Mouse (Mus musculus): ENCODE measurements around the gene 4930595D18Rik. TPM values are rescaled to one million over a fixed set of nuclear protein-coding genes. Genes with fewer than 3 reads are reported as not detected.

4930595D18Rik gene
- polyA plus RNA-seq, 1 experiment from 2014 or later: 0.21 TPM

DNA sequence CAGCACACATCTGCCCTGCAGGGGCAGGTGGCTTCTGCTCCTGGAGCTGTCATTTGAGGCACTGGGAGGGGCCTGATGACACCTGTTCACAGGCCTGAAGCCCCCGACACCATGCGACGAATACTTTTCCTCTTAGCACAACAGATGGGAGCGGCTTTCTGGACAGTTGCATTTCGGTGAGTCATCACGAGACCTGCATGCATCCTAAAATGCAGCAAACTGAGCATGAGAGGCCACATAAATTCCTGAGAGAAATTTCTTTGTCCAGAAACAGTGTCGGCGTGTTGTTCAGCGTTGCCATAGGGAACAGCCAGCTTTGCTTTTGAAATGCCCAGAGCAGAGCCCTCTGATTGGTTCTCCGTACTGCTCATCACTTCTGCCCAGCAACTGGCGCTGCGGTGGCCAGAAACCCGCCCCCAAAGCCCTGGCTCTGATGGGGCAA, 20.0 kb downstream of the 4930595D18Rik start:
- H3K36me3 ChIP-seq: no peaks in the 10 kb centered on the region
- H3K4me1 ChIP-seq (replicated peaks): peaks cover 66% of the 10 kb centered on the region
- H3K27me3 ChIP-seq: no peaks in the 10 kb centered on the region
- ATAC-seq (ENCODE audit: low FRiP score): peak; percentile 85
- peak overlapping the region; percentile 36 for H3K4me3 ChIP-seq
- H3K9me3 ChIP-seq: no peaks in the 10 kb centered on the region
- H3K27ac ChIP-seq: peak overlapping the region; percentile 92
- 2% methylated on average over 13 of the region's 13 CpGs for WGBS
- peak overlapping the region; percentile 63 for H3K4me2 ChIP-seq
- peak overlapping the region; percentile 68 for H3K9ac ChIP-seq

DNA sequence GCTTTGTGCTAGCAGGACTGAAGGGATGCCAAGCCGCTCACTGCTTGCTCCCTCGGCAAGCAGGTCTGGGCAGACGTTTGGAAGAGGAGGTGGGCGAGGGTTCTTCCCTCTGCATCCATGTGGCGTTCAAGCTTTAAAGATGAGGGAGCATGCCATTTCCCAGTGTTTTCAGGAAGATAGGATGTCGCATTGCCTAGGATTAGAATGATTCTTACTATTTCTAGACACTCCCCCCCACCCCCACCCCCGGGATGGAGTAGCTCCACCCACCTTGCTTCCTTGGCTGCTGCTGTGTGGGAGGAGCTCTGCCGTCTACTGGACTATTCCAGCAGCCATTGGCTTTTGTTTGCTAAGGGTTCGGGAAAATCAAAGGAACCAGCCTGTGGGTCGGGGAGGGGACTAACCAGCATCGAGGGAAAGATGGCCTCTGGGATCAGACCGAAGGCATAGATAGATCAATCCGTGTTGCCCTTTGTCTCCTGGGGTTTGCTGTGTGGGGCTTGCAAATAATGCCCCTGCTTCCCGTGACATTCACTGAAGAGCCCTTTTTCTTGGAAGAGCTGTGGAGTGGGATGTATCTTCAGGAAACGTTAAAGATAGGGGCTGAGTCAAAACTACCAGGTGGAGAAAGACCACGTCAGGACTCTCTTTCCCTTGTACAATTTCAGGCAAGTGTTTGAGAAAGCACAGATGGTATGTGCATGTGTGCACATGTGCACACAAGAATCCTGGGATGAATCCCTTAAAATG, 21.8 kb downstream of the 4930595D18Rik start:
- H3K27ac ChIP-seq: peak overlapping the region; percentile 95
- no peaks in the 10 kb centered on the region for H3K27me3 ChIP-seq
- 10% methylated on average over 16 of the region's 16 CpGs for WGBS
- peak overlapping the region; percentile 68 for H3K9ac ChIP-seq
- H3K4me1 ChIP-seq (replicated peaks): peaks cover 50% of the 10 kb centered on the region
- H3K9me3 ChIP-seq: no peaks in the 10 kb centered on the region
- peak overlapping the region; percentile 52 for H3K4me2 ChIP-seq
- ATAC-seq (ENCODE audit: low FRiP score): peak; percentile 46
- peak overlapping the region; percentile 29 for H3K4me3 ChIP-seq
- no peaks in the 10 kb centered on the region for H3K36me3 ChIP-seq

DNA sequence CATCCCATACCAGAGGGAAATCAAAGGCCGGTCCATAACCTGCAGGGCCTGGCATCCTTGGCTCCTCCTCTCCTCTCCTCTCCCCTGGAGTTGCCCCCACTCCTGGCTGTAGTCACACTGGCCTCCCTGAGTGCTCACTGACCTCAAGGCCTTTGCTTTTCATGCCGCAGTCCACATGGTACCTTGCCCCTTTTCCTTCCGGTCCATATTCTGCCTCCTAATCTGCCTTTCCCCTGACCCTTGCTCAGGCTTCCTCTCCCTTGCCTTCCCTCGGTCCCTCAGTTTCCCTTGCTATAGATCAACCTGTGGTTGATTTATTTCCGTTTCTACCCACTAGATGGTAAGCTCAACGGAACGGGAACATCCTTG, 22.4 kb downstream of the 4930595D18Rik start:
- Histone ChIP-seq H3K4me2 (peak overlapping the region; percentile 52), H3K9me3 (no peaks in the 10 kb centered on the region), H3K36me3 (no peaks in the 10 kb centered on the region), H3K4me1 (replicated peaks) (peaks cover 49% of the 10 kb centered on the region), H3K4me3 (peak overlapping the region; percentile 29), H3K9ac (peak overlapping the region; percentile 64), H3K27ac (peak overlapping the region; percentile 95), H3K27me3 (no peaks in the 10 kb centered on the region)
- ATAC-seq (ENCODE audit: low FRiP score): 0 out of 2 replicates have a peak, but pooled peaks have one; percentile 1
- WGBS: 38% methylated on average over 7 of the region's 7 CpGs

DNA sequence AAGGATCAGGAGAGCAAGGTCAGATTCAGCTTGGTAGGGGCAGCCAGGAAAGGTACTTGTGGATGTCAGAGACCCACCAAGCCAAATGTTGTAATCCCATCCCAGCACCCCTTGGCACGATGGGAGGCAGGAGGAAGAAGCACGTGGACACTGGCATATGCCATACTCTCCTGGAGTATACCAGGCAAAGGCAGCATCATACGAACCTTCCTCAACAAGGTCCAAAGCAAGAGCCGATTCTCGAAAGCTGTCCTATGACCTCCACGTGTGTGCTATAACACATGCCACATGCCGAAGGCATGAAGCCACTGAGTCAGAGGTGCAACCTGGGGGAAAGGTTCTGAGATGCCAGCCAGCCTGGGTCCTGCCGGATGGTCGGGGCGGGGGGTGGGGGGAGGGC, 23.4 kb downstream of the 4930595D18Rik start:
- WGBS: 95% methylated on average over 10 of the region's 10 CpGs
- Histone ChIP-seq H3K9ac (no peak overlapping the region), H3K4me1 (replicated peaks) (peaks cover 48% of the 10 kb centered on the region), H3K27ac (no peak overlapping the region), H3K36me3 (no peaks in the 10 kb centered on the region), H3K27me3 (no peaks in the 10 kb centered on the region), H3K4me3 (no peak overlapping the region), H3K9me3 (no peaks in the 10 kb centered on the region), H3K4me2 (no peak overlapping the region)
- ATAC-seq (ENCODE audit: low FRiP score): no peak

DNA sequence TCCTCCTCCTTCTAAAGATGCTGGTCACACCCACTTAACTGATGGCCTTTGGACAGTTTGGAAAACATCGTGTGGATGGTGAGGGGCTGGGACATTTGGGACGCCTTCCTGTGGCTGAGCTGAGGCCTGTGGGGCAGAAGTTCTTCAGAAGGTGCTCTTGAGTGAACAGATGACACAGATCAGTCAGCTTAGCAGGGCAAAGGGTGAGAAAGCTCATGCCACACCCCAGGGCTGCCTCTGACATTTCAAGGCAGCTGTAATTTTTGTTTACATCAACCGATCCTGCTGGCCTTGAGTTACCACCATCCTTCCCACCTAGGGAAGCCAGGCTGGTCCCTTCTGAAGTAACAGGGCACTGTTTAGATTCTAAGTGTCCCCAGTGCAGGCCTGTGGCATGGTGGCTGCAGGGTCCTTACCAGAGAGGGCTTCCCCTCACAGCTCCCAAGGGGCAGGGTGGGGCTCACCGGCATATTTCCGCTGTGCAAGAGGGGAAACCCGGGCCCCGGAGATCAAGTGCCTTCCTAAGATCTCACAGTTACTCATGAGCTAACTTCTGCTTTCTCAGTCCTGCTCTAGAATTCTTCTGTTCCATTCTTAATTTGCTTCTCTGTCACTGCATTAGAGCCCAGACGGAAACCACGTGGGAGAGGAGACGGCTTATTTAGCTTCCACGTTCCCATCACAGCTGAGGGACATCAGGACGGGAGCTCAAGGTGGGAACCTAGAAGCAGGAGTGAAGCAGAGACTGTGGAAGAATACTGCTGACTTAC, 24.4 kb downstream of the 4930595D18Rik start:
- WGBS: 66% methylated on average over 12 of the region's 12 CpGs
- Histone ChIP-seq H3K9ac (no peak overlapping the region), H3K9me3 (no peaks in the 10 kb centered on the region), H3K4me2 (no peak overlapping the region), H3K4me3 (no peak overlapping the region), H3K27ac (no peak overlapping the region), H3K27me3 (no peaks in the 10 kb centered on the region), H3K4me1 (replicated peaks) (peaks cover 38% of the 10 kb centered on the region), H3K36me3 (no peaks in the 10 kb centered on the region)
- ATAC-seq (ENCODE audit: low FRiP score): no peak

DNA sequence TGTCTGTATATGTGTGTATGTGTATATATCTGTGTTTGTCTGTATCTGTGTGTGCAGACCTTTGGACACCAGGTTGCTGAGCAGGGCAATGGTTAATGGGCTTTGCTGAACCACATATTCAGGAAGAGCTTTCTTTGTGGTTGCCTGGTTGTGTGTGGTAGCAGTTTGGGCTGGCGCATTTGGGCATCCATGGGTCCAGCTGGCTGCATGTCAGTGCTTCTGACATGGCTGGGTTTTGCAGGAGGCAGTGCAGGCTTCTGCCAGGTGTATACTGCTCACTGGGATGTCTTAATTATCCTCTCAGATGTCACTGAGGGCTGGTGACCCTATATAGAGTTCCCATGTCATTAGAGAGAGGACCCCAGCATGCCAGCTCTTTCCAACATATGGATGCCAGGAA, 28.5 kb downstream of the 4930595D18Rik start:
- no peak overlapping the region for H3K9ac ChIP-seq
- no peaks in the 10 kb centered on the region for H3K9me3 ChIP-seq
- no peak overlapping the region for H3K4me2 ChIP-seq
- ATAC-seq (ENCODE audit: low FRiP score): no peak
- 100% methylated on average over 1 of the region's 1 CpGs for WGBS
- no peak overlapping the region for H3K4me3 ChIP-seq
- no peaks in the 10 kb centered on the region for H3K36me3 ChIP-seq
- no peaks in the 10 kb centered on the region for H3K27me3 ChIP-seq
- no peak overlapping the region for H3K27ac ChIP-seq
- peaks cover 11% of the 10 kb centered on the region; the same call in 1 of the 2 replicates for H3K4me1 ChIP-seq (replicated peaks)

DNA sequence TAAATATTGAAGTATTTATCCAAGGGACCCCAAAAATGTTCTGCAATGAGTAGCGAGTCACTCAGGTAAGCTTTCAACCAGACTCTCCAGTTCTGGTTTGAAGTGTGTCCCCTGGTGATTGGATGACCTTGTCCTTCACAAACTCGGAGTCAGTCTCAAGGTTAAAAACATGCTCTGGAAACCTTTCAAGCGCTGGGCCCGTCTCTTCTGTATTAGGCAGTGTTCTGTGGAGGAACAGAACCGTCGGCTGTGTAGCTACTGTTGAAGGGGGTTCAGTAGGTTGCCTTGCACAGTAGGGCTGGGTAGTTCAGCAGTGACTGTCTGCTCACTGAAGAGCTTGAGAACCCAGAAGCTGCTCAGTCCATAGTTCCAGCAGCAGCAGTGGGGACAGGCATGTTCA, 29.6 kb downstream of the 4930595D18Rik start:
- Histone ChIP-seq H3K4me2 (no peak overlapping the region), H3K36me3 (no peaks in the 10 kb centered on the region), H3K4me3 (no peak overlapping the region), H3K9ac (no peak overlapping the region), H3K4me1 (replicated peaks) (peaks cover 9% of the 10 kb centered on the region; the same call in 1 of the 2 replicates), H3K27ac (no peak overlapping the region), H3K9me3 (no peaks in the 10 kb centered on the region), H3K27me3 (no peaks in the 10 kb centered on the region)
- ATAC-seq (ENCODE audit: low FRiP score): no peak
- 93% methylated on average over 6 of the region's 6 CpGs for WGBS

DNA sequence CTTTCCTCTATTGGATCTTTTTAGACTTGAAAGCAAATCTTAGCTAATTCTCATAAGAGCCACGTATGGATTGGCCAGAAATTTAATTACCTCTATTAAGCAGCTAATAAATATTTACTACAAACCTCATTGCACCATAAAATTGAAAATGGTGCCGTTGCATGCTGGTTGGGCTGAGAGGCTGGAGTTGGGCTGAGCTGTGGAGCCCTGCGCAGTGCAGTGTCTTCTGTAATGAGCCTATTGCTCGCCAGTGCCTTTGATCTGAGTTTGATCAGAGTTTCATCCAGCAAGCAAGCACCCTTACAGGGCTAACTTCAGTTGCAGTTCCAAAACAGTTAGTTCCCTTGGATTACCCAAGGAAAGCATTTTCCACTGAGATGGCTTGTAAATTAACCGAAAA, 30.3 kb downstream of the 4930595D18Rik start:
- Histone ChIP-seq H3K4me1 (replicated peaks) (peaks cover 9% of the 10 kb centered on the region; the same call in 1 of the 2 replicates), H3K9me3 (no peaks in the 10 kb centered on the region), H3K36me3 (no peaks in the 10 kb centered on the region), H3K4me2 (no peak overlapping the region), H3K27ac (no peak overlapping the region), H3K27me3 (no peaks in the 10 kb centered on the region), H3K4me3 (no peak overlapping the region), H3K9ac (no peak overlapping the region)
- 76% methylated on average over 5 of the region's 5 CpGs for WGBS
- ATAC-seq (ENCODE audit: low FRiP score): no peak

DNA sequence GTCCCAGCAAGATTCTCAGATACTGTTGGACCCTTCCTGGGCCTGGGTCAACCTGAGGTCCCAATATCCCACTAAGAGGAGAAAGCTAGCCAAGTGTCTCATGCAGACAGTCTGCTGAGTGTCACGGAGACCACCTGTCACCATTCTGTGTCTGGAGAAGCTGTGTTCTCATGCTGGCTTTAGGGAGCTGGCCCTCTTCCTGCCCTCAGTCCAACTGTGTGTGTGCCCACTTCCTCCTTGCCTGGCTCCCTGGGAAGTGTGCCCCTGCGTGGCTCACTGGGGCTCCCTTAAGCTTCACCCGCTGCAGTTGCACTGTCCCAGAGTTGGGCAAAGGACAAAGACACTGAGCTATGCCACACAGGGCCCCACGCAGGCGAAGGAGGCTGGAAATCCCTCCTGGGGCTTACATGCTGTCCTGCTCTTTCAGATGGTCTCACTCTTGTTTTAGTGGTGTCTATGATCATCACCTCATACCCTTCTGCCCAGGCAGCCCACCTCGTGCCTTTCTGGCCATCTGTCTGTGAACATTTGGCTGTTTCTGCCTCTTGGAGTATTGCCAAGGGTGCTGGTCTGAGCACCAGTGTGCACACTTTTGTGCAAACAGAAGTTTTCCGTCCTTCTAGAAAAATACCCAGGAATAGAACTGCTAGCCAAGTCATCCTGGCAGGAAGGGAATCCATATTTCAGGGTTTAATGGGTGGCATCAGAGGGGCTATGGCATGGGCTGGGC, 31.1 kb downstream of the 4930595D18Rik start:
- WGBS: 81% methylated on average over 7 of the region's 7 CpGs
- no peak overlapping the region for H3K4me3 ChIP-seq
- no peaks in the 10 kb centered on the region for H3K36me3 ChIP-seq
- 0 out of 2 replicates have a peak, but pooled peaks have one; percentile 21 for ATAC-seq (ENCODE audit: low FRiP score)
- 0 out of 2 replicates have a peak, but pooled peaks cover 2% of the 10 kb centered on the region for H3K27me3 ChIP-seq
- H3K9me3 ChIP-seq: no peaks in the 10 kb centered on the region
- no peak overlapping the region for H3K9ac ChIP-seq
- H3K27ac ChIP-seq: no peak overlapping the region
- H3K4me2 ChIP-seq: no peak overlapping the region
- H3K4me1 ChIP-seq (replicated peaks): peaks cover 9% of the 10 kb centered on the region; the same call in 1 of the 2 replicates

DNA sequence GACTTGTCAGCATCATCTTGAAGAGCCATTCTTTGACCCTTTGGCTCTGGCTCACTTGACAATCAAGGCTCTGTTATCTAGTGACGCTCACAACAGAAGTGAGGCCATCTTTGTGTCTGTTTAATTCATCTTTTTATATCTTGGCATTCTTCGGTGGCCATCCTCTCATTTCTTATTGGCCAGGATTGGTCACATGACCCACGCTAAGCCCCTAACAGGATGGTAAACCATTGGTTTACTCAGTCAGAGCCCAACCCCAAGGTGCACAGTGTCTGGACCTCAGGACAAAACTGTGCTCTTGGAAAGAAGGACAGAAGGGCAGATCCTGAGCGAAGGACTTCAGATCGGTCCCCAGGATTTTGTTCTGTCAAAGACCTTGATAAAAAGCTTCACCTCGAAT, 31.7 kb downstream of the 4930595D18Rik start:
- no peak for ATAC-seq (ENCODE audit: low FRiP score)
- H3K9me3 ChIP-seq: no peaks in the 10 kb centered on the region
- H3K9ac ChIP-seq: no peak overlapping the region
- 0 out of 2 replicates have a peak, but pooled peaks cover 2% of the 10 kb centered on the region for H3K27me3 ChIP-seq
- no peak overlapping the region for H3K27ac ChIP-seq
- no peak overlapping the region for H3K4me2 ChIP-seq
- 85% methylated on average over 6 of the region's 6 CpGs for WGBS
- H3K4me3 ChIP-seq: no peak overlapping the region
- H3K4me1 ChIP-seq (replicated peaks): peaks cover 9% of the 10 kb centered on the region; the same call in 1 of the 2 replicates
- no peaks in the 10 kb centered on the region for H3K36me3 ChIP-seq

DNA sequence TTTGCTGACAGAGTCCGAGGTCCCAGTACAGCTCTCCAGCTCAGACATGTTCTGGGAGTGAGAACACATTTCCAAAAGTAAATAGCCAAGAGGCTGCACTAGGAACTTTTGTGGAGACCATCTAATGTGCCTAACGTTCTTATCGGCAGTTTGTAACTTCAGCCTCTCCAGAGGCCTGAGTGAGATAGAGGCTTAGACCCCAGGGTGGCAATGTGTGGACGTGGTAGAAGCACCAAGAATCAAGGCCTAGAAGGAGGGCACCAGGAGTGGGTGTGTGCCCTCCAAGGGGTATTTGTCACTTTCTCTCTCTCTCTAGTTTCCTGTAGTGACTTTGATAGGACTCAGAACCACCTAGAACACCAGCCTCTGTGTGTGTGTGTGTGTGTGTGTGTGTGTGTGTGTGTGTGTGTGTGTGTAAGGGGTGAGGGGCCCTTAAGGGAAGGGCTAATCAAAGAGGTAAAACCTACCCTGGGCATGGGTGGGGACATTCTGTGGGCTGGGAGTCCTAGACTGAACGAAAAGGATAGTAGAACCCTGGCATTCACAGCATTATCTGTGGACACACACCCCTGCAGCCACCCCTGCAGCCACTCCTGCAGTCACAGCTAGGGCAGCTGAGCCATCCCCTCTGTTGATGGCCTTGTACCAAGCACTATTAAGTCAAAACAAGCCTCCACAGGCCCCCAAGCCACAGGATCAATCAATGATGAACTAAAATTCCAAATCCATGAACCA, 32.7 kb downstream of the 4930595D18Rik start:
- peaks cover 9% of the 10 kb centered on the region; the same call in 1 of the 2 replicates for H3K4me1 ChIP-seq (replicated peaks)

More for the DNA sequence above, 32.7 kb downstream of the 4930595D18Rik start:
- H3K27me3 ChIP-seq: 0 out of 2 replicates have a peak, but pooled peaks cover 2% of the 10 kb centered on the region
- no peak overlapping the region for H3K9ac ChIP-seq
- no peaks in the 10 kb centered on the region for H3K36me3 ChIP-seq
- H3K4me2 ChIP-seq: no peak overlapping the region
- H3K27ac ChIP-seq: no peak overlapping the region
- H3K4me3 ChIP-seq: no peak overlapping the region
- no peak for ATAC-seq (ENCODE audit: low FRiP score)
- 79% methylated on average over 5 of the region's 5 CpGs for WGBS
- H3K9me3 ChIP-seq: no peaks in the 10 kb centered on the region
